Mouse (Mus musculus) lung, postnatal 14 days (tissue): ENCODE results near the gene Sag.

Experiments
- DNase-seq: peaks from one replicate; pipeline ENCODE4 v3.0.0; 2021

The Sag gene

DNA sequence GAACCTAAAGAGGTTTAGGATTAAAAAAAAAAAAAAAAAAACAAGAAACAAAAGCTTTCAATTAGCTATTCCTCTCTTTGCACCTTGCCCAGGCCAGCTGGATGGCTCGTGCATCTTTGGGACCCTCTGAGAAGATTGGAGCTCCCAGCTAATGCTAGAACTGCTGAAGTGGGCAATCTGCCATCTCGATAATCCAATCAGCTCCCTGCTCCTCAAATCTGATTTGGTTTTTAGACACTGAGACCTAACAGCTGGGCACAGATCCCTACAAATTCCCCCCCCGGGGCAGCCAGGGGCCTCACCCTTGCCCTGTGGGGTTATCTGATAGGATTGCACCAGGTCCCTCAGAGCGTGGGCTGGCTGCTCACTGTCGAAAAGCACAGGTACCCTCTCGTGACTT lies at the start of gene Sag:
Gene Sag, plus strand, starts transcription at position 105 of the 400 bp plus-strand sequence.
- no peak for DNase-seq

DNA sequence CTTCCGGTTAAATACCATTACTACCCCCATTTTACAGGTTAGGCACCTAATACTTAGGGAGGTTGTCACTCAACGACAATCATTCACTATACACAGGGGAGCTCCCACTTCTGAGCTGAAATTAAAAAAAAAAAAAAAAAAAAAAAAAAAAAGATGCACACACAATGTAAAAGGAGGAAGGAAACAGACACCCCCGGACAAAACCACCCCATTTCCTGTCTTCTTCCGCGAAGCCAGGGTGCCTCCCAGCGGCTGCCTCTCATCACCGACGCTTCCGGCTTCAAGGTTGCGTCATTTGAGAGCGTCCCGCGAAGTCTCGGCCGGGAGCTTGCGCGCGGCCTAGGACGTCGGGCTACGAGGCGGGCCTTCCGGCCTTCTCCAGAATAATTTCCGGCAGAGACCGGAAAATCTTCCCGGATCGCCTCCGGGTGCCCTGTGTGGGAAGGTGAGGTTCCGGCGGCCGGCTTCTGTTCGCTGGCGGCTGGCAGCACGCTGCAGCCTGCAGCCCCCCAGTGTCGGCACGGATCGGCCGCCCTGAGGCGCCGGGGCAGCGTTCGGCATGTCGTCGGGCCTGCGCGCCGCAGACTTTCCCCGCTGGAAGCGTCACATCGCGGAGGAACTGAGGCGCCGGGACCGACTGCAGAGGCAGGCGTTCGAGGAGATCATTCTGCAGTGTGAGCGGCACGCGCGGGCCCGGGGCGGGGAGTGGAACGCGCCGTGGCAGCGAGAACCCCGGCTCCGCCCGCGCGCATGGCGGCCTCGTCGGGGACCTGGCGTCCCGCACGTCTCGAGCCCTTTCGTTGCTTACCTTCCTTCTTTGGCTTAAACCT lies 47.6 kb upstream of the Sag start, which contains the start of gene Atg16l1:
Gene Atg16l1, plus strand, starts transcription at position 230 of the 830 bp plus-strand sequence.
- DNase-seq: peak; percentile 94

DNA sequence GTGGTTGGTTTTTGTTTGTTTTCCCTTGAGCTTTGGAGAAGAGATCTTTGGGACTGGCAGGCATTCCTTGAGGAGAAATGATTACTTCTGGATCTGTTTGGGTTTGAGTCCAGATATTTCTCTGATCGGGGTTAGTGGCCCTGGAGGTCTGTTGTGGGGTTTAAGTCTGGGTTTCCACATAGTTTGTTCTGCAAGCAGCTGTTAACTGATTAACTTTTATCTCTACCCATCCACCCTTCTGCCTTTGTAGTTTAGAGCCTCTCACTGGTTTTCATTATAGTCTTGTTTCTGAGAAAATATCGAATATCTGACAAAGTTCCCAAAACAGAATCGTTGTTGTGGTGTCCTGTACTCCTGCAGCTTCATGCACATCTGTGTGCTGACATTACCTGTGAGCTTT lies 39.7 kb upstream of the Sag start:
- DNase-seq: no peak

DNA sequence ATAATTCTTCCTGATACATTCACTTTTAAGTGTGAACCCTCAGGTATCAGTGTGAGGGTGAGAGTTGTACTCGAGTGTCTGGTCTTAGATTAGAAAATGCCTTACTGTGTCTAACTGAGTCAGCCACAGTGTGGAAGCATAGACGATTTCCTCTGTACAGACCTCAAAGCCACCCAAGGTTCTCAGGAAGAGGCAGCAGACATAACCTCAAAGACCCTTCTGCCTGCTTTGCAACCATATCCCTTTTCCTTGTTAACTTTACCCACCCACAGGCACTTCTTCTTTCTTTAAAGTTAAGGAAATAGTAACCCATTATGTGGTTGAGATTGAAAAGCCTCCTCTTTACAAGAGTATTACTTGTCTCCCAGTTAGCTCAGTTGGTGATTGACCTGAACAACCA lies 37.7 kb upstream of the Sag start:
- DNase-seq: no peak

DNA sequence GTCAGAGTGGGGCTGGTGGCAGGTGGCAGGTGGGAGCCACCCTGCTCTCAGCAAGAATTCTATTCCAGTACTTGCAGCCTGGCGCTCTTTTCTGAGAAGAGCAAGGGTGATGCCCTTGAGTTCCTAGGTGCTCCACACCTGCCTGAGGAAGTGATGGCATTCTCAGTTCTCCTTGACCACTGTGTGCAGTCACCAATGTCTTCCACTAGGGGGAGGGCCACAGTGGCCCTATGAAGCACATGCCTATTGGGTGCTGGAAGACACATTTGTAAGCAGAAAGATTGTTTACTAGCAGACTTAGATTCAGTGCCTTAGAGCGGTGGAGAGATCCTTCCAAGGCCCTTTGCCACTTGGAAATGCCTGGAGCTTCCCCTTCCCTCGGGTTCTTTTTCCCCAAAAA lies 37.2 kb upstream of the Sag start:
- DNase-seq: peak; percentile 13

DNA sequence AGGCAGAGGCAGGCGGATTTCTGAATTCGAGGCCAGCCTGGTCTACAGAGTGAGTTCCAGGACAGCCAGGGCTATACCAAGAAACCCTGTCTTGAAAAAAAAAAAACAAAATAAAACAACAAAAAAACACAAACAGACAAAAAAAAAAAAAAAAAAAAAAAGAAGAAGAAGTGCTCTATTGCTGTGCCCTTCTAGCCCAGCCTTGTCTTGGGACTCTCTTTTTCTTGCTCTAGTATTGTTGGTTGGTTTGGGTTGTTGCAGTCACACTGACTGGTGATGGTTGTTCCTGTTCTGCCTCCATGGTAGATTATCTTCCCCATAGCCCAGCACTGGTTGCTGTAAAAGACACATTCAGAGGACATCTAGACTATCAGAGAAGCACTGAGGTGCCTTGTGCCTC lies 34.2 kb upstream of the Sag start:
- DNase-seq: no peak

DNA sequence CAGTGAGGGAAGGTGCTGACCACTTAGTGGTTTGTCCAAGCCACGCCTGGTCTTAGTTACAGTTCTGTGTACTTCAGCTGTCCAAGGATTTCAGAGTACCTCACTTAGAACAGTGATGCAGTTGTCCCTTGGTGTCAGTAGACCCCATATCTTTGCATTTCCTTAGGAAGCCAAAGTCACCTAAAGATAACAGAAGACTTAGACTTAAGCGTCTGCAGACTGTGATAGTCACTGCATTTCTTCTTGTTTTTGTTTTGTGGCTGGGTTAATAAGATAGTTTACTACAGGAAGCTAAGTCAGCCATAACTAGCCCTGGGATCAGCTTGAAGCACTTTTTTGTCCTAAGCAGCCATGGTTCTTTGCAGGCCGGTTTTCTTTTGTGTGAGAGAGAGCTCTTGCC lies 33.0 kb upstream of the Sag start:
- DNase-seq: no peak

DNA sequence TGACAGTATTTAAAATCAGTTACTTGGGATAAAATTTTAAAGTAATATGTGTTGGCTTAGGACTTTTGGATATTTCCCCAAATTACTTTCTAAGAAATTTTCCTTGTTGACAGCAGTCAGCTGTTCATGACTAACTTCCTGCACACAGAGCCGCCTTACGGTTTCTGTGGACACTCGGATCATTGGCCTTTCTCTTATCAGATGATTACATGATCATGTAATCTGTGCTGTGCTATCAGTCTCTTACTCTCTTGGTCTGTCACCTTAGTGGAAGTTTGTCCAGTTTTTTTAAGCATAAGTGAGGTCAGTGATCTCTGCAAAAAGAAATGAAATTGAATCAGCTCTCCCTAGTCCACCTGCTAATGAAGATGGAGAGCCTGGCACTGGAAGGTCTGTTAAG lies 31.8 kb upstream of the Sag start:
- no peak for DNase-seq

DNA sequence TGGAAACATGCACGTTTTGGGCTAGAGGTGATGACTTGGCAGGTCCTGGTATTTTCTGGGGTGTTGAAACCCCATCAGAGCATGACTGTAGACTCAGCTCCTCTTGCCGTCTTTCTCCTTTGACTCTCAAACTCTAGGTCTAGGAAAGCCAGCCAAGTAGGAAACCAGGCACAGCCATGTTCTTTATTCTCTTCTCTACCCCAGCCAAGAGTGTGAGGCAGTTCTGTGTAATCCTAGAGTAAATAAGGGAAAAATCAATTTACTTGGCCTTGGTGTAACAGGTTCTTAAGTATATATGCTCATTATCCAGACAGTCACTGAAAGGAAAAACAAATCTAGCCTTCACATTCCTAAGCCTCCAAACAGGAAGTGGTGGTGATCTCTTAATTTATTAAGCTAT lies 30.1 kb upstream of the Sag start:
- DNase-seq: no peak

DNA sequence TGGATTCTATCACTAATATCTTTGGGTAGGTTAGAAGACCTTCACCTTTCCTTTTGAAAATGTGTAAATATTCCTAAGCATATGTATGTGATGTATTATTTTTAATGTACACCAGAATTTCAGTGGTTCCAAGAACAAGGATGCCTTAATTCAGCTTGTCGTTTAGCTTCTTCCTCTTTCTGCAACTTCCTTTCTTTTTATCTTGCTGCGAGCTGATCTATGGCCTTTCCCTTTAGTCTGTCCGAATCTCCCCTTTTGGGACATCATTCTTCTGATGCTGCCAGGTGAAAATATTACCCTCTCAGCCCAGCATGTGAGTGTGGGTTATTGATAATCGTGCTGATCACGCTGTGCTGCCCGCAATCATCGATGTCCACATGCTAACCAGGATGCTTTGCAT lies 28.6 kb upstream of the Sag start:
- DNase-seq: no peak

DNA sequence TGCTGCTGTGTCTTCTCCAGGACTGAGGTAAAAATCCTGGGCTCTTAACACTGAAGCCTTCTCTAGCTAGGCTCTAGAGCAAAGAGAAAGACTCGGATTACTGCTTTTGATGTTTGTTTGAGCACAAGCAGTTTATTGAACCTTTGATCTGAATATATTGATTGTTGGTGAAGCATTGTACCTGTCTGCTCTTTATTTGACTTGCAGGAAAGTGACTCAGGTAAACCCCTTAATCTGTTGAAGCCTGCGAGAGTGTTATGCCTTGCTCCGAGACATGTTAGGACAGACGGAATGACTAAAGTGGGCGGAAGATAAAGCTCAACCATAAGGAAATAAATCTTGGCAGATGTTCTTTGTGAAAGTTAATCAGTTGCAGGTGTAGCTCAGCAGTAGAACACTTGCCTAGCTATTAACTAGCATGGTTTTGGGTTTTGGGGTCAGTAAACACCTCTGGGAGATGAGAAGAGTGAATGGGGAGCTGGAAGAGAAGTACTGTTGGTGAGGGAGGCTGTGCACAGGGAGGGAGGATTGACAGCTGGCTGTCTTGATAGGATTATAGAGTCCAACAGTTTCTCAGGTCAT lies 24.2 kb upstream of the Sag start:
- no peak for DNase-seq

DNA sequence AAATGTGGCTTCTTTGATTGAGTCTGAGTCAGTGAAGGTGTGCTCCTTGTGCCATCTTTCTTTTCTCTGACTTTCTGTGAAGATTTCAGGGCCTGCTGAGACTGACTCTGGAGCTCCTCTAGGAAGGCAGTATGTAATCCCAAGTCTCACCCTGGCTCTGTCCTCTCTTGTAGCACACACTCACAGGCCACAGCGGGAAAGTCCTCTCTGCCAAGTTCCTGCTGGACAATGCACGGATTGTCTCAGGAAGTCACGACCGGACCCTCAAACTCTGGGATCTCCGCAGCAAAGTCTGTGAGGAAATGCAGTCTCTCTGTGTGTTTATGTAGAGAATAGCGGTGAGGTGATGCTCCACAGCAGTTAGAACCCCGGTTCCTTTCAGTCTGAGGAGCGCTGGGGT lies 17.8 kb upstream of the Sag start:
- peak; percentile 39 for DNase-seq

DNA sequence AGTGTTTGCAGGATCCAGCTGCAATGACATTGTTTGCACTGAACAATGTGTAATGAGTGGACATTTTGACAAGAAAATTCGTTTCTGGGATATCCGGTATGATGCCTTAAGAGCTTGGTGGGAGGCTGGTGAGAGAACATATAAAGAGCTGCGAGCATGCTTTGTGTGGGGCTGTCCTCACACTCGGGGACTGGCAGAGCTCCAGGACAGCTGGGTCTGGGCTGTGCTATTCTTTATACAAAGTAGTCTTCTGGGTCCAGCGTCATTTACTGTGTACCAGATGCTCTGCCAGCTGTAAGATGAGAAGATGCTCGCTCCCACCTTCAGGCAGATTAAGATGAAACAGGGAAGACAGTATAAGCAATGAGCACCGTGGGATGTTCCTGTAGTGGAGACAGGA lies 17.2 kb upstream of the Sag start:
- DNase-seq: peak; percentile 65

DNA sequence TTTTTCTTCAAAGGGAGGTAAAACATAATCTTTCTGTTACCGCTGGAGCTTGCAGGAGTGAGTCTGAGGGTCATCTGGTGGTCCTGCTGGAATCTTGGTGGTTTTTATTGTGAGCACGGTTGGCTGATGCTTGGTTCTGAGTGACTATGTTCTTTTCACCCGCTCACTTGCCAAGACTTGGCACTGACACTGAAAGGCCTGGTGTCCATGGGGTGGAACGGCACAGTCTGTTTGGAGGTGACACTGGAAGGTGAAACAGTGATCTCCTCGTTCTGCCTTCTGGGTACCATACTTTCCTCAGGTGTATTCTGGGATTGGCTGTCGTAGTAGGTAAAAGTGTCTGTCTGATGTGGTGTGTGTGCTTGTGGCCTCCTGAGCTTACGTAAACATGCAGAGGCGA lies 13.8 kb upstream of the Sag start:
- DNase-seq: no peak

DNA sequence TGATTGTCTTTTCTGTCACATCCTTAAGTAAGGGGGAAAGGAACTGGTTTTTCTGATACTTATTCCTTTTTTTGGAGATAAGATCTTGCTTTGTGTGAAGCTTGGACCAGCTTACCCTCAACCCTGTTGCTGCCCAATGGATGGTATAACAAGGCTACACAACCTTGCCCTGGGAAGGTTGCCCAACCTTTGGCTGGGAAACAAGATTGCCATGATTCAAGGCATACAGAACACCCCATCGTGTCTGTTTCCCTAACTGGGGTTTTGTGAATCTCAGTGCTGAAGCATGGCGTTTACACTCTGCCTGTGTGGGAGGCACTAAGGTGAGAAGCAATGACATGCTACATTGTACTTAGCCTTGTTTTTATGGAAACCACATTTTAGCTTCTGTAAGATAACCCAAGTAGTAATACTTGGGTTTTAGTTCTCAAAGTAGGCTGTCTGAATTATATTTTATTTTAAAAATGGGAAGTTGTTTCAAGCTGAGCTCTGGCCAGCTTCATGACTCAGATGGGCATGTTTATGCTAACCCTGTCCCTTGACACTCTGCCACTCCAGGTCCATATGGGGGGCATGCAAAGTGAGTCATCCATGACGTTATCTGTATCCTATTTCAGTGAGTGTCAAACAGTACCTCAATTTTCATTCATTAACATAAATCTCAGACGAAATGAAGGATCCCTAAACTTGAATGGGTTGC lies 10.9 kb upstream of the Sag start:
- DNase-seq: no peak

DNA sequence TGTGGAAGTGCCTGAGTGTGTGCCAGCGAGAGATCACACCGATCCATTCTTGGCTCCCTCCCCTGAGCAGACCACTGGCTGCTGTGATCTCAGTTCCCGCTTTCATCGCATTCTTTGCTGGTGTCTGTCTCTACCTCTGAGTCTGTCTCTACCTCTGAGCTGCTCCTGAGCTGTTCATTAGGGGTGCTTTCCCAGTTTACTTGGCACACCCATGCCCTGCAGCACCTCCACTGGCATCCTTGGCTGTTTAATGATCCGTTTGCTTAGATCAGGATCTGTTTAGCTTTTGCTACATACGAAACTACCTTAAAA lies 10.4 kb upstream of the Sag start:
- DNase-seq: no peak

DNA sequence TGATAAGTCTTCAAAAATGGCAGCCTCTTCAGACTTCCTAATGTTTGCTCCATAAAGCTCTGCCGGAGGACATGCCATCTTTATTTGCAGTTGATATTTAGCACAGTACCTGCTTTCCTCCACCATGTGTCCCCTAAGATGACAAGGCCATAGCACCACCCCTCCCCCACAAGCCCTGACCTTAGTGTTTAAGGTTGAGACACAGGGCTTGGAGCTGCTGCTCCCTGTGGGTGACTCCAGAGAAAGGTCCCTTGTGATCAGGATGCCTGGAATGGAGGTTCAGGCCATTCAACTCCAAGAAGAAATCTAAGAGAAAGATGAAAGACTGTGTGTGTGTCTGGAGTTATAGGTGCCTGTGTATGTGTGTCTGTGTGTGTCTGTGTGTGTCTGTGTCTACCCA lies 5.8 kb upstream of the Sag start:
- no peak for DNase-seq

DNA sequence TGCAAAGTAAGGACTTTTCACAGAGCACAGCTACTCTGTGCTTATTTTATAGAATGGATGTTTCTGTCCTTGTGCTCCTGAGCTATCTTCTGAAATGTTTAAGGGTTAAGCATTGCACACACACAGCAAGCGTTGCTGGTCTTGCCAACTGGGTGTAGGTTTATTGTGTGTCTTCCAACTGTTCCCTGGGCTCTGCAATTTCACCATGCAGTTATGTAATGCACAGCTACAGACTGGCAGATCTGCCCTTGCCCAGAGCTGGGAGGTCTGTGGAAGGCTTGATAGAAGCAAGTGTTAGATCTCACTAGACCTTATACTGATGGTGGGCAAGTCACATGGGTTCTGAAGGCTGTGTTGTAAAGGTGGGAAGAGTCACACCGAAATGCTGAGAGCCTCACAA lies 5.2 kb upstream of the Sag start:
- no peak for DNase-seq

DNA sequence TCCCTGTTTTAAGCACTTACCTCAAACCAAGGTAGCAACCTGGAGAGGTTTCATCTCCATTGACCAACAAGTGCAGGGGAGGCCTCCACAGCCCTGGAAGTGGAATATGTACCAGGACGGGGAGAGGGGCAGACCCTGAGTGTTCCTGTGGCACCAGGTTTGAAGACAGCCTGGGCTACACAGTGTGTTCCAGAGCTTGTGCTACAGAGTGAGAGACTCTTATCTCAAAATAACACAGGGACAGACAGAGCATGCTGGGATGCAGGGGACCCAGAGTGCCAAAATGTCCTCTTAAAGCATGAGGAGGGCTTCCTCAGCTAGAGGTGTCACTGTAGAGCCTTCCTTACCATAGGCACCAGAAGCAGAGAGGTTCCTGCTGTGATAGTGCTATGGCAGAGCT lies 4.3 kb downstream of the Sag start:
- DNase-seq: no peak

DNA sequence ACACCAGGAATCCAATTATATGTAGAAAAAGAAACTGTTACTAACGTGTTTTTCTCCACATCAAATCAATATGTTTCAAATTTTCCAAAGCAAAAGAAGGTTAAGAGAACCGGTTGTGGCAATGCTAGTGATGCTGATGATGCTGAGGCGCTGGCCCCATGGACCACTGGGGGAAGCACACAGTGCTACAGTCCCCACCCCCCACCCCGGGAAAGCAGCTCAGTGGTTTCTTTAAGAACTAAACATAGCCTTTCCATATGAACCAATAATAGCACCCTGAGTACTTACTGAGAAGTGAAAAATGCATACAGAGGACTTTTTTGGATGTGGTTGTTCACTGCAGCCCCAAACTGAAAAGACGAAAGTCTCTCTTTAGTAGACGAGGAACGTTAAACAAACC lies 7.9 kb downstream of the Sag start:
- DNase-seq: no peak

DNA sequence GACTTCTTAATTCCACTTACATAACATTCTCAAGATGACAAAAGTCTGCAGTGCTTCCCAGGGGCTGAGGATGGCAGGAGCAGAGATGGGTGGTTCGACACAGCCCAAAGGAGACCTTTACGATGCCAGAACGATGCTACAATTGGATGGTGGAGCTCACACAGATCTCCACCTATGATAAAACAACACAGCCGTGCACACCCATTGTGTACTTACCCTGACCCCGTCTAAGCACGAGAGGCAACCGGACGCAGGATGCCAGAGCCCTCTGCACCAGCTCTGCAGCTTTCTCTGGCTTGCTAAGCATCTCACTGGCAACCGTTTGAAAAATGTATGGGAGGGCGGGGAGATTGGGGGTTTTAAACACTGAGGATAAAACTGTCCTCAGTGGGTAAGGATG lies 8.6 kb downstream of the Sag start:
- no peak for DNase-seq

DNA sequence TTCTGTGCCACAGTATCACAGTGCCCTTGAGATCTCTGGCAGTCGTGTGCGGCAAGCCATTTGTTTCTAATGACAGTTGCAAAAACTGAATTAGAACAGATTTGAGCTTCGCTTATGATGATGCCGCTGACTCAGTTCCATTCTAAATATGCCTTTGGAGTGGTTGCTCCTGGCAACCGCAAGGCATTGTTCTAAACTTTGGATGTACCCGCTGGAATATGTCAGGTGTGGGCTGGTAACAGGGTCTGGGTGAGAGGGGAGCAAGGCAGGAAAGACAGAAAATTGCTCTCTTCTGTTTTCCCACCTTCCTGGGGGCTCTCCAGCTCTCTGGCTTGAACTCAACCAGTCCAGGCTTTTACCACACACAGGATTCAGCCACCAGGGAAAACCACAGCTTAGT lies 9.7 kb downstream of the Sag start:
- DNase-seq: no peak

DNA sequence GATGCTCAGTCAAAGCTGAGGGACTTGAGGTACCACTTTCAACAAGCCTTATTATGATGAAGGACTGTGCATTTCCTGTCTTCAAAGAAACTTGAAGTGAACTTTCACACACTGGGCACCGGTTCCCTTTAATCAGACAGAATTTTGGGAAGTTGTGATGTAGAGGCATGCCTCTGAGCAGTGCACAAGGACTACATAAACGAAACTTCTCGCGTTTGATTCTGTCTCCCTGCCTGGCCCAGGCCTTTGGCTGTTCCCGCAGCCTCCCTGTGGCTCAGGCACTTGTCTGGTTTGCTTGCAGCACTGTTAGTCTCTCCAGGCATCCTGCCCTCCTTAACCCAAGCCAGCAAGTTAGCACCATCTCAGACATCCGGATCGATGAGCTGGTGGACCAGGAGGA lies 10.2 kb downstream of the Sag start:
- no peak for DNase-seq

DNA sequence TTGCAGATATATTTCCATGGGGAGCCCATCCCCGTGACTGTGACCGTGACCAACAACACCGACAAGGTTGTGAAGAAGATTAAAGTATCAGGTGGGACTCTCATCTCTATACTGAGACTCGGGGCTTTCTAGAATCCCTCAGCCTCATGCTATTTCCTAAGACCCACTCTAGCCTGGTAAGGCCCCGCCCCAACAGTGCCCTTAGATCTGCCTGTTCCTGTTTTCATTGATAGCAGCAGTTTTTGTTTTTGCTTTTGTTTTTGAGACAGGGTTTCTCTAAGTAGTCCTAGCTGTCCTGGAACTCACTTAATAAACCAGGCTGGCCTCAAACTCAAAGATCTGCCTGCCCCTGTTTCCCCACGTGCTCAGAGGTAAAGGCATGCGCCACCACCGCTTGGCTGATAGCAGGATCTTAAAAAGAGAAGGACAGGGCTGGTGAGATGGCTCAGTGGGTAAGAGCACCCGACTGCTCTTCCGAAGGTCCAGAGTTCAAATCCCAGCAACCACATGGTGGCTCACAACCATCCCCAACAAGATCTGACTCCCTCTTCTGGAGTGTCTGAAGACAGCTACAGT lies 21.0 kb downstream of the Sag start:
- DNase-seq: no peak
